Mouse (Mus musculus): ENCODE results near the gene Ube2d3. TPM values are rescaled to one million over a fixed set of nuclear protein-coding genes. Genes with fewer than 3 reads are reported as not detected.

The Ube2d3 gene
- polyA plus RNA-seq, 1 experiment from 2014 or later: 344 TPM

- H3K27me3 ChIP-seq: no peaks in the 10 kb centered on the region
- no peaks in the 10 kb centered on the region for H3K9me3 ChIP-seq
- no peak for ATAC-seq (ENCODE audit: low FRiP score, low read depth)
- no peak overlapping the region for H3K27ac ChIP-seq (replicated peaks)
- H3K4me1 ChIP-seq (replicated peaks): no peaks in the 10 kb centered on the region
- no peak overlapping the region for H3K9ac ChIP-seq
- 90% methylated on average over 5 of the region's 5 CpGs for WGBS
- H3K4me2 ChIP-seq: no peak overlapping the region
- no peaks in the 10 kb centered on the region for H3K36me3 ChIP-seq
- H3K4me3 ChIP-seq: no peak overlapping the region
These were observed 65.2 kb downstream of the Ube2d3 start for GRCm38 (mm10) chr3:135503160-135503559.

DNA sequence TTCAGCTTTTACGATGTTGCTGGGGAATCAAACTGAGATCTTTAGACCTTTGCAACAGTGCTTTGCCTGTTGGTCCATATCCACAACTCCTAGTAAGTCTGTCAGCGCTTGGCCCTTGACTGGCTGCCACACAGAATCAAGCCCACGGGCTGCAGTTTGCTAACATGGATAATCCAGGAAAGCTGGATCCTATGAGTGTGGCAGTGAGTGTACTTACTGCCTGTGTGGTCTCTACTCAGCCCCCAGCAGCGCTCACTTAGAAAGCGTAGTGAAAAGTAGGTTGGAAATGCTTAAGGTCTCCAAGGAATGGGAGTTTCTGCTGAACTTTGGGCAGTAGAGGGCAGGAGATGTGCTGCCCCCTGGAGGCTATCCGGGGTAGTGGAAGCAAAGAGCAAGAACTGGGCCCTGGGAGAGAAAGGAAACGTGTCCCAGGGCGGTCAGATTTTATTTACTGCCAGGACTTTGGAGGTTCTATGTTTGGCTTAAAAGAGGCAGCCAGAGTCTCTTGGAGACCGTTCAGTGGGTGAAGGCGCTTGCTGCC, 67.5 kb downstream of the Ube2d3 start:
- Histone ChIP-seq H3K4me1 (replicated peaks) (no peaks in the 10 kb centered on the region), H3K27ac (replicated peaks) (no peak overlapping the region), H3K9me3 (no peaks in the 10 kb centered on the region), H3K4me2 (no peak overlapping the region), H3K9ac (no peak overlapping the region), H3K27me3 (no peaks in the 10 kb centered on the region), H3K36me3 (no peaks in the 10 kb centered on the region), H3K4me3 (no peak overlapping the region)
- 64% methylated on average over 10 of the region's 10 CpGs for WGBS
- ATAC-seq (ENCODE audit: low FRiP score, low read depth): no peak

DNA sequence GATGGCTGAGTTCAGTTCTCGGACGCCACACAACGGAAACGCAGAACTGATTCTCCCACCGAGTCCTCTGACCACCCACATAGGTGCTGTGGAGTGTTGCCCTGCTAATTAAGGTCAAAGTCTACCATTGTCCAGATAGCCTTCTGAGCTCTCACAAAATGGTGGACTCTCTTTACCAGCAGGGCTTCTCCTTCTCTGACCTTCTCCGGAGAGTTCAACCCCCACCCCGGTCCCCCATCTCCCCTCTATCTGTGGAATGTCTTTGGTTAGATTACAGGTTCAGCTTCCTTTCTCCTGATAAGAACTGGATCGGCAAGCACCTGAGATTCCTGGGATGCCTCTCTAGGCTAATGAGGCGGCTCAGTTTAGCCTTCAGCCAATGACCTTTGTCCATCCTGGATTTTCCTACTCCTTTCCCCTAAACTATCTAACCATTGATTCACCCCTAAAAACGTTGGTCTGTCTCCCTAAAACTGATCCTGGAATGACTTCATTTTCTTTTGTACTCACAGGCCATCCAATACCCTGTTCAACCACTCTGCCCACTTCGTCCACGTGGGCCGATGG, 68.0 kb downstream of the Ube2d3 start:
- H3K4me1 ChIP-seq (replicated peaks): no peaks in the 10 kb centered on the region
- no peaks in the 10 kb centered on the region for H3K36me3 ChIP-seq
- no peak overlapping the region for H3K9ac ChIP-seq
- 90% methylated on average over 13 of the region's 13 CpGs for WGBS
- no peak for ATAC-seq (ENCODE audit: low FRiP score, low read depth)
- no peaks in the 10 kb centered on the region for H3K27me3 ChIP-seq
- no peak overlapping the region for H3K27ac ChIP-seq (replicated peaks)
- no peak overlapping the region for H3K4me3 ChIP-seq
- no peak overlapping the region for H3K4me2 ChIP-seq
- no peaks in the 10 kb centered on the region for H3K9me3 ChIP-seq

GRCm38 (mm10) chr3:135507506-135507905, 69.6 kb downstream of the Ube2d3 start:
- no peak for ATAC-seq (ENCODE audit: low FRiP score, low read depth)
- no peak overlapping the region for H3K4me2 ChIP-seq
- H3K9ac ChIP-seq: no peak overlapping the region
- H3K27me3 ChIP-seq: no peaks in the 10 kb centered on the region
- H3K36me3 ChIP-seq: no peaks in the 10 kb centered on the region
- H3K9me3 ChIP-seq: no peaks in the 10 kb centered on the region
- no peak overlapping the region for H3K4me3 ChIP-seq
- no peak overlapping the region for H3K27ac ChIP-seq (replicated peaks)
- 88% methylated on average over 7 of the region's 7 CpGs for WGBS
- no peaks in the 10 kb centered on the region for H3K4me1 ChIP-seq (replicated peaks)

- no peak overlapping the region for H3K4me2 ChIP-seq
- ATAC-seq (ENCODE audit: low FRiP score, low read depth): no peak
- WGBS: 94% methylated on average over 1 of the region's 1 CpGs
- H3K4me3 ChIP-seq: no peak overlapping the region
- no peak overlapping the region for H3K27ac ChIP-seq (replicated peaks)
- H3K9me3 ChIP-seq: no peaks in the 10 kb centered on the region
- no peaks in the 10 kb centered on the region for H3K27me3 ChIP-seq
- no peak overlapping the region for H3K9ac ChIP-seq
- H3K4me1 ChIP-seq (replicated peaks): 0 out of 2 replicates have a peak, but pooled peaks cover 3% of the 10 kb centered on the region
- H3K36me3 ChIP-seq: no peaks in the 10 kb centered on the region
These were observed 70.2 kb downstream of the Ube2d3 start for GRCm38 (mm10) chr3:135508191-135508590.

DNA sequence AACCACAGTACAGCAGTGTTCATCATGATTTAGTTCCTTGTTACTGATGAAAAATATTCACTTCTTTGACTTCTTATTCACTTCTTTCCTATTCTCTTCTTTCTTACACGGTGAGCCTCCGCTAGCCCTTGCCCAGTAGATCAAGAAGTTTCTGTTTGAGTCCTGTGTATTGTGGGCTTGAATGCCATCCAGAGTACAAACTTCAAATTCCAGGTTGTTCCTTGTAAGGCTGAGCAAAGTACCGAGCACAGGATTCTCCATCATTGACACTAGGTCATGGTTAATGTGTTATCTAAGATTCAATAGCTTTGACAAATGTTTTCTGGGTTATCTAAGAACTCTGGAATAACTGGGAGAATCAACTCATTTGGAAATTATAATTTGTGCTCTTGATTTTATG, 72.4 kb downstream of the Ube2d3 start:
- no peaks in the 10 kb centered on the region for H3K36me3 ChIP-seq
- no peak overlapping the region for H3K9ac ChIP-seq
- H3K27me3 ChIP-seq: no peaks in the 10 kb centered on the region
- no peaks in the 10 kb centered on the region for H3K9me3 ChIP-seq
- no peak for ATAC-seq (ENCODE audit: low FRiP score, low read depth)
- peaks cover 6% of the 10 kb centered on the region; the same call in 1 of the 2 replicates for H3K4me1 ChIP-seq (replicated peaks)
- H3K4me2 ChIP-seq: no peak overlapping the region
- H3K27ac ChIP-seq (replicated peaks): no peak overlapping the region
- H3K4me3 ChIP-seq: no peak overlapping the region
- WGBS: 90% methylated on average over 3 of the region's 3 CpGs

DNA sequence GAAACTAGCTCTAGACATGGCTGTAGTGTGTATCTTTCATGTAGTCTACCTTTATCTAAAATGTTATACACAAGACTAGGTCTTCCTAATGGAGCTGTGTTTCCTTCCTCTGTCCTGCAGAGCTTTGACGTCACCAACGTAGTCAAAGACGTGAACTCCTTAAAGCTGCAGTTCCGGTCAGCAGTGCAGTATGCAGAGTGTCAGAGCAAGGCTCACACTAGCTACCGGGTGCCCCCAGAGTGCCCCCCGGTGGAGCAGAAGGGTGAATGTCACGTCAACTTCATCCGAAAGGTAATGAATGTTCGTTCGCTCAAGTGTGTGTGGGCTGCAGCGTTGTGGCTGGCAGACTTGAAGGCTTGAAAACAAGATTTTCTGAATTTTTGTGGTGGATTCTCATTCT, 73.7 kb downstream of the Ube2d3 start:
- no peaks in the 10 kb centered on the region for H3K9me3 ChIP-seq
- H3K27me3 ChIP-seq: no peaks in the 10 kb centered on the region
- no peak overlapping the region for H3K4me2 ChIP-seq
- H3K36me3 ChIP-seq: no peaks in the 10 kb centered on the region
- peaks cover 6% of the 10 kb centered on the region; the same call in 1 of the 2 replicates for H3K4me1 ChIP-seq (replicated peaks)
- no peak overlapping the region for H3K9ac ChIP-seq
- no peak for ATAC-seq (ENCODE audit: low FRiP score, low read depth)
- no peak overlapping the region for H3K4me3 ChIP-seq
- 48% methylated on average over 11 of the region's 11 CpGs for WGBS
- no peak overlapping the region for H3K27ac ChIP-seq (replicated peaks)

DNA sequence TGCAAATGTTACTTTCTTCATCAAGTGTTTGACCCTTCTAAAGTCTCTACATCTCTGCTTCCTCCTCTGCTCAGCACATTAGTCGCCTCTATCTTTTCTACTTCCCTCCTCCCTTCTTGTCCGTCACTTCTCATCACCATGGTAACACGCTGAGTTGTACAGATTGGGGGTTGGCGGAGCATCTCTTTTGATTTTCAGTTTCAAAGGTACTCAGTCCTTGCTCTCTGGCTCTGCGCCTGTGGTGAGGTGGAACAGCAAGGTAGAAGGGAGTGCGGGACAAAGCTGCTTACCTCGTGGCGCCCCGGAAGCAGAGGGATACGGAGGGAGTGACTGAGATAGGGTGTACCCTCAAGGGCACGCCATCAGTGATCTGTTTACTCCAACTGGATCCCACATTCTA, 75.3 kb downstream of the Ube2d3 start:
- Histone ChIP-seq H3K4me1 (replicated peaks) (peaks cover 6% of the 10 kb centered on the region; the same call in 1 of the 2 replicates), H3K27me3 (no peaks in the 10 kb centered on the region), H3K4me3 (no peak overlapping the region), H3K4me2 (peak overlapping the region; percentile 30), H3K27ac (replicated peaks) (no peak overlapping the region), H3K9ac (no peak overlapping the region), H3K9me3 (no peaks in the 10 kb centered on the region), H3K36me3 (no peaks in the 10 kb centered on the region)
- WGBS: 39% methylated on average over 11 of the region's 11 CpGs
- peak; percentile 68; the same call in 1 of the 2 replicates for ATAC-seq (ENCODE audit: low FRiP score, low read depth)

DNA sequence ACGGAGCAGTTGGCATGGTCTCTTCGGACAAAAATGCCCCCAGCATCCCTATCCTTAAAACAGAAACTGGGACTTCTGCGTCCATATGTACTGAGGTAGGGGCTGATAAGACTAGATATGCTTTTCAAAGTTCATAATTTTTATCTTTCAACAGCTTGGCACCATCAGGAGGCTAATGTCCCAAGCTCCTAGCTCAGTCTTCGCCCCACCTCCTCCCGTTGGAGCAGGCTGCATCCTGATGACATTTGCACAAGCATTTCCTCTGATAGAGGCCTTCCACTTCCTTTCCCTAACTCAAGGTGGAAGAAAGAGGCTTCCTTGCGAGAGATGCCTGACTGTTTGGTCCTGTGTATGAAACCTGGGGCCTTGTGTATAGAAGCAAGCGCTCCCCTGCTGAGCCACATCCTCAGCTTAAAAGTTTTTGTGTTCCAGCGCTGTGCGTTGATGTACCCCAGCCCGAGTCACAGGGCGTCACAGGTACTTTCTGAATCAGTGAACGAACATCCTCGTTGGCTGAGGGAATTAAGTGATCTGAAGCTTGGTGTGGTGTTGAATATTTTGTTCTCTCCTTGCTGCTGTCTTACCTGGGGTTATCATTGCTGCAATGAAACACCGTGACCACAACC, 76.0 kb downstream of the Ube2d3 start:
- WGBS: 76% methylated on average over 14 of the region's 14 CpGs
- H3K27me3 ChIP-seq: no peaks in the 10 kb centered on the region
- peaks cover 6% of the 10 kb centered on the region; the same call in 1 of the 2 replicates for H3K4me1 ChIP-seq (replicated peaks)
- no peak overlapping the region for H3K9ac ChIP-seq
- H3K27ac ChIP-seq (replicated peaks): no peak overlapping the region
- no peak overlapping the region for H3K4me3 ChIP-seq
- ATAC-seq (ENCODE audit: low FRiP score, low read depth): 0 out of 2 replicates have a peak, but pooled peaks have one; percentile 36
- H3K36me3 ChIP-seq: no peaks in the 10 kb centered on the region
- no peaks in the 10 kb centered on the region for H3K9me3 ChIP-seq
- H3K4me2 ChIP-seq: peak overlapping the region; percentile 30; the same call in 1 of the 2 replicates

DNA sequence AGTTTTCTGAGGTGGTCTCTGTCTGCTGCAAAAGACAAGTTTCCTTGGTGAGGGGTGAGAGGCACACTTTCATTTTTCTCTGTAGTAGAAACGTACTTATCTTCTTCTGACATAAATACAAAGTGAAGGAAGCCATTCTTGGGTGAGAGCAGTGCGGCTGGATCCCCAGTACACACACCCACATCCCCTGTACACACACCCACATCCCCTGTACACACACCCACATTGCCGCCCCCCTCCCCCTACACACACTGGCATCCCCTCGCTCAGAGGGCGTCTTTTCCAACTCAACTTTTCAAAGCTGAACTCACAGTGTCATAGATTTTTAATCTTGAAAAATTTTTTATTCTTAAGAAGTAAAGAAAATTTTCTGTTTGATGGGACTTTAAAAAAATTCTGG, 77.3 kb downstream of the Ube2d3 start:
- no peak for ATAC-seq (ENCODE audit: low FRiP score, low read depth)
- Histone ChIP-seq H3K9ac (no peak overlapping the region), H3K36me3 (no peaks in the 10 kb centered on the region), H3K27me3 (no peaks in the 10 kb centered on the region), H3K27ac (replicated peaks) (no peak overlapping the region), H3K4me1 (replicated peaks) (peaks cover 6% of the 10 kb centered on the region; the same call in 1 of the 2 replicates), H3K4me2 (no peak overlapping the region), H3K9me3 (no peaks in the 10 kb centered on the region), H3K4me3 (no peak overlapping the region)
- 90% methylated on average over 5 of the region's 5 CpGs for WGBS

- H3K9me3 ChIP-seq: no peaks in the 10 kb centered on the region
- 50% methylated on average over 6 of the region's 6 CpGs for WGBS
- H3K27ac ChIP-seq (replicated peaks): no peak overlapping the region
- no peak overlapping the region for H3K4me3 ChIP-seq
- peaks cover 6% of the 10 kb centered on the region; the same call in 1 of the 2 replicates for H3K4me1 ChIP-seq (replicated peaks)
- no peaks in the 10 kb centered on the region for H3K36me3 ChIP-seq
- no peaks in the 10 kb centered on the region for H3K27me3 ChIP-seq
- H3K9ac ChIP-seq: no peak overlapping the region
- no peak; the same call in 1 of the 2 replicates for ATAC-seq (ENCODE audit: low FRiP score, low read depth)
- H3K4me2 ChIP-seq: no peak overlapping the region
These were observed 78.9 kb downstream of the Ube2d3 start for GRCm38 (mm10) chr3:135516891-135517290.

Data from hindbrain, embryonic 15.5 days (tissue).